Mouse (Mus musculus): ENCODE data around the gene Slc43a3.

The Slc43a3 gene

GRCm38 (mm10) chr2:84937491-84938150 is 1.2 kb downstream of the Slc43a3 start:
- in situ Hi-C loops (cut with MseI, MboI): no loop called here

GRCm38 (mm10) chr2:84938249-84938946 is 2.0 kb downstream of the Slc43a3 start:
- in situ Hi-C loops (cut with MseI, MboI): no loop called here

GRCm38 (mm10) chr2:84939306-84939705 is 2.9 kb downstream of the Slc43a3 start:
- in situ Hi-C loops (cut with MseI, MboI): no loop called here

GRCm38 (mm10) chr2:84939711-84940110 is 3.3 kb downstream of the Slc43a3 start:
- in situ Hi-C loops (cut with MseI, MboI): no loop called here

- in situ Hi-C loops (cut with MseI, MboI): no loop called here
Measured at GRCm38 (mm10) chr2:84941332-84941731, 5.0 kb downstream of the Slc43a3 start.

GRCm38 (mm10) chr2:84941795-84942194 is 5.4 kb downstream of the Slc43a3 start:
- in situ Hi-C loops (cut with MseI, MboI): no loop called here

- in situ Hi-C loops (cut with MseI, MboI): no loop called here
Measured at GRCm38 (mm10) chr2:84947154-84947771, 10.9 kb downstream of the Slc43a3 start.

GRCm38 (mm10) chr2:84948252-84948651 is 11.9 kb downstream of the Slc43a3 start:
- in situ Hi-C loops (cut with MseI, MboI): no loop called here

GRCm38 (mm10) chr2:84948721-84949120 is 12.3 kb downstream of the Slc43a3 start:
- in situ Hi-C loops (cut with MseI, MboI): no loop called here

GRCm38 (mm10) chr2:84951027-84951426 is 14.6 kb downstream of the Slc43a3 start:
- in situ Hi-C loops (cut with MseI, MboI): no loop called here

- in situ Hi-C loops (cut with MseI, MboI): no loop called here
Measured at GRCm38 (mm10) chr2:84952251-84952650, 15.9 kb downstream of the Slc43a3 start.

- in situ Hi-C loops (cut with MseI, MboI): no loop called here
Measured at GRCm38 (mm10) chr2:84952693-84953092, 16.3 kb downstream of the Slc43a3 start.

- in situ Hi-C loops (cut with MseI, MboI): no loop called here
Measured at GRCm38 (mm10) chr2:84955435-84955834, 19.1 kb downstream of the Slc43a3 start.

- in situ Hi-C loops (cut with MseI, MboI): no loop called here
Measured at GRCm38 (mm10) chr2:84956274-84956673, 19.9 kb downstream of the Slc43a3 start.

GRCm38 (mm10) chr2:84958588-84959264 is 22.3 kb downstream of the Slc43a3 start:
- in situ Hi-C loops (cut with MseI, MboI): no loop called here

GRCm38 (mm10) chr2:84961300-84961699 is 24.9 kb downstream of the Slc43a3 start:
- in situ Hi-C loops (cut with MseI, MboI): loop anchor here in 1 of 2 experiments (5.0 kb wide), 1 partner anchor 46 kb away; no protein-coding TSS in a partner anchor

GRCm38 (mm10) chr2:84961901-84962300 is 25.5 kb downstream of the Slc43a3 start:
- in situ Hi-C loops (cut with MseI, MboI): loop anchor here in 1 of 2 experiments (5.0 kb wide), 1 partner anchor 45 kb away; no protein-coding TSS in a partner anchor

- in situ Hi-C loops (cut with MseI, MboI): loop anchor here in 1 of 2 experiments (5.0 kb wide), 1 partner anchor 44 kb away; no protein-coding TSS in a partner anchor
Measured at GRCm38 (mm10) chr2:84962906-84963507, 26.6 kb downstream of the Slc43a3 start.

GRCm38 (mm10) chr2:84964111-84964801 is 27.9 kb downstream of the Slc43a3 start:
- in situ Hi-C loops (cut with MseI, MboI): loop anchor here in 1 of 2 experiments (5.0 kb wide), 1 partner anchor 43 kb away; no protein-coding TSS in a partner anchor

GRCm38 (mm10) chr2:84967318-84967991 is 31.1 kb downstream of the Slc43a3 start:
- in situ Hi-C loops (cut with MseI, MboI): no loop called here
